Mouse (Mus musculus) testis, adult 2 months (tissue): ENCODE measurements at regions not wholly inside any gene's neighbourhood (a gene's known extent, or its start where the extent isn't known, plus 50 kb on each side); places are given as distances from the start of the nearest gene placed in this dataset.

Experiments
- CTCF ChIP-seq: fragments of 200-500 bp; IDR thresholded peaks from 2 replicates; pipeline ENCODE4 v1.5.1; 2012; ENCODE audit warnings: low read depth, mild to moderate bottlenecking, inconsistent platforms, low read length, moderate library complexity; ENCODE audit not compliant: control insufficient read depth, insufficient read depth, insufficient replicate concordance
- POLR2A ChIP-seq: fragments of 200-500 bp; IDR thresholded peaks from 2 replicates; pipeline ENCODE4 v1.6.1; 2012; ENCODE audit warnings: low read depth, mild to moderate bottlenecking, inconsistent platforms, low read length, moderate library complexity; ENCODE audit not compliant: control insufficient read depth

- TF ChIP-seq CTCF (no peak), POLR2A (no peak)
Observed at GRCm38 (mm10) chr13:101891473-101891872, 123.5 kb upstream of the Pik3r1 start.
